Mouse (Mus musculus) monocyte, adult 5-6 weeks (primary cell): ENCODE results near the gene Filip1. TPM values are rescaled to one million over a fixed set of nuclear protein-coding genes. Genes with fewer than 3 reads are reported as not detected.

ENCODE experiments used
- ATAC-seq: fragments of 153-309, 156-312 bp; replicated peaks from 2 replicates; pipeline ENCODE4 v1.8.0; 2017; ENCODE audit warnings: mild to moderate bottlenecking; ENCODE audit not compliant: low TSS enrichment, insufficient number of reproducible peaks, severe bottlenecking, poor library complexity, low FRiP score
- total RNA-seq: library from RNA; stranded (forward); fragments of 200-1000, 200-491, 200-594 nt; gene quantifications from 3 replicates; pipeline ENCODE4 v1.2.3, GENCODE M21; 2017

Filip1 gene
- total RNA-seq, 1 experiment from 2014 or later = not detected

- ATAC-seq = no peak
Observed at GRCm38 (mm10) chr9:79875522-79876131, 137.0 kb downstream of the Filip1 start.

- no peak for ATAC-seq
Observed at GRCm38 (mm10) chr9:79872598-79872997, 140.1 kb downstream of the Filip1 start.

- no peak for ATAC-seq
Observed at GRCm38 (mm10) chr9:79869512-79869911, 143.1 kb downstream of the Filip1 start.

DNA sequence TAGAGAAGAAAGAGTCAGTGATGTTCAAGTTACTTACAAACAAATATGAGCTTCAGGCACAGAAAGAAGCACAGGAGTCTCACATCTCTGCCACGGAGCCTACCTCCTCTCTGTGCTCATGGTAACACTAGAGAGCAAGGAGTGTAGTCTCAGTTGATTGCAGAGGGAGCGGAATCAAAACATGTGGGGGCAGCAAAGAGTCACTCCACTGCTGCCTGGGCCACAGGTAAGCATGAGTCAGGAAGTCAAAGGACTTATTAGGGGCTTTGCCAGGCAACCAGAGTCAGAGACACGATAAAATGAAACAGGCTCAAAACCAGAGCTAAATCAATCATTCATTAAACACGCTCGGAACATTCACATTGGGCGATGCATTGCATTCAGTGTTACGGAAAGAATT, 146.7 kb downstream of the Filip1 start:
- no peak for ATAC-seq

DNA sequence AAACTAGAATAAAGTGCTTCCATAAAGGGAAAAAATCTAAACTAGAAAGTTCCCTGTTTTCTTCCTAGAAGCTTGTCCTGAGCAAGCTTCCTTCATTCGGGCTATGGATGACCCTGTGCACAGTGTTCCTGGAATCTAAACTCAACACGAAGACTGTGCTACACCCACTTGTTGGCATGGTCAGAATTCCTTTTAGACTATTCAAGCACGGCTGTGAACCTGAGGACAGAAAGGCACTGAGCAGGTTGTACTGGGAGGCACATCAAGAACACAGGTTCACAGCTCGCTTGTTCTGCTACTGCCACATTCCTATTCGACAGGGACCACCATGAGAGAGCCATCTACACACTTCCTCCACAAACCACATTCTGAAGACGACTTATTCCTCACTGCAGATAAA, 150.1 kb downstream of the Filip1 start:
- ATAC-seq = no peak

GRCm38 (mm10) chr9:79847099-79847498, 165.6 kb downstream of the Filip1 start:
- no peak for ATAC-seq

- no peak for ATAC-seq
Observed at GRCm38 (mm10) chr9:79842615-79843014, 170.0 kb downstream of the Filip1 start.

GRCm38 (mm10) chr9:79842028-79842427, 170.6 kb downstream of the Filip1 start:
- ATAC-seq = no peak

GRCm38 (mm10) chr9:79831294-79831693, 181.4 kb downstream of the Filip1 start:
- ATAC-seq = no peak

GRCm38 (mm10) chr9:79830874-79831273, 181.8 kb downstream of the Filip1 start:
- ATAC-seq = no peak

DNA sequence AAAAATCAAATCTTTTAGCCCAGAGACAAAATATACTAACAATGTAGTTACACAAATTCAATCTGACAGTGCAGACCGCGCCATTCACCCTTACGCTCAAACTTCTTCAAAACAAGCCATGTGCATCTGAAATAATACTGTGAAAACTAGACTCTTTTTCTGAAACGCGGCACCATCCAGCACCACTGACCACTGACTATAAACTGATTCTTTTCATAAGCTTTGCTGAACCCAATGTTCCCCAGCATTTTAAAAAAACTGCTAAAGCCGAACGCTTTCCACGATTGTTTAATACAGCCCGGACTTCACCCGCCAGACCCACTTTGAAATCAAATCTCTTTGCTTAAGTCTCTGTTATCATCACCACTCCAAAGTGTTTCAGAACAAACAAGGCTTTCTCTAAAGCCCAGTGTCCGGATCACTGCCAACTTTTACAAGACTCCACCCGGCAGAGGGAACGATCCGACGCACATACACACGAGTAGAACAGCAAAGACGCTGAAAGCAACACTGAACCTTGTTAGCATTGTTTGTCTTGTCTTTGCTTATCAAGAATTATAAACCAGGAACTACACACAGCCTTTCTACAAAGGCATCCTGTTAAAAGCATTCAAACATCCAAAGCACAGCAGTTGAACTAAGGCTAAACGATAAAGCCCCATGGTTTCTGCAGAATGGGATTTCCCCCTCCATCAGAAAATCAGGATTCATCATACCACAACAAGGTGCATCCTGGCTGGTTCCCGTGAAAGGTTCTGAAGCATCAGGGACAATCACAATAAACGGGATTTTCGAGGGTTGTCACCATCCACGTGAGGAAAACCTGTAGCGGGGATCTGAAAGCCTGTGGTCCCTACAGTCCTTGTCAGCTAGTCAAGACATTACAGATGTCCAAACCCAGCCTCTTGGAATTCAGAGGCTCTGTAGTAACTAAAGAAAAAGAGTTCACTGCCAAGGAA, 182.5 kb downstream of the Filip1 start:
- no peak for ATAC-seq

GRCm38 (mm10) chr9:79827072-79827471, 185.6 kb downstream of the Filip1 start:
- no peak for ATAC-seq

DNA sequence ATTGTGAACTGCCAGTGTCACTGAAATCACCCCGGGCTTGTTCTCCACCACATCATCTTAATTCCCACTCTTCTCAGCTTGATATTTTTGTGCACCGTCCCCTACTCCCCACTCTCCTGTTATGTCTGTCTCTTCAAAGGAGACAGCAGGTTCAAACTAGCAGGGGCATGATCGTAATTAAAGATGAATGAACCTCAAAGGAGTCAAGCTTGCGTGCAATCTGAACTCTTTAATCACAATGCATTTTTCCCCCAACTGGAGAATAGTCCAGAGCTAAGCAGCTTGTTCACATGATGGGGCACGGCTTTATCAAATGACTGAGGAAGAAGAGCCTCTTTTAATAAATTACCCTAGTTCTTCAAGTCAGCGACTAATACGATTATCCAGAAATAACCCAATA, 187.1 kb downstream of the Filip1 start:
- ATAC-seq = no peak

DNA sequence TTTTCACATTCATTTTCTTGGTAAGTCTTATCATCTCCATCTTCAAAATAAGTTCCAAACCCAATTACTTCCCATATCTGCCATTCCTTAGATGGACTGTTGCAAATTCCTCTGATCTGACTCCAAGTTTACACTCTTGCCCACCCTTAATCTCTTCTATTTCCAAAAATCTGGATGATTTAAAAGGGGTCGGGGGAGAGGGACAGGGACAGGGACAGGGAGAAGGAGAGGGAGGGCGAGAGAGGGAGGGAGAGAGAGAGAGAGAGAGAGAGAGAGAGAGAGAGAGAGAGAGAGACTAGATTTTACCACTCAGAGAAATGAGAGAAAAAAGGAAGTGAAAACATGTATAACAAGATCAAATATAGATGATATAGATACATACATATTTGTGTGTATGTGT, 188.8 kb downstream of the Filip1 start:
- ATAC-seq = no peak

DNA sequence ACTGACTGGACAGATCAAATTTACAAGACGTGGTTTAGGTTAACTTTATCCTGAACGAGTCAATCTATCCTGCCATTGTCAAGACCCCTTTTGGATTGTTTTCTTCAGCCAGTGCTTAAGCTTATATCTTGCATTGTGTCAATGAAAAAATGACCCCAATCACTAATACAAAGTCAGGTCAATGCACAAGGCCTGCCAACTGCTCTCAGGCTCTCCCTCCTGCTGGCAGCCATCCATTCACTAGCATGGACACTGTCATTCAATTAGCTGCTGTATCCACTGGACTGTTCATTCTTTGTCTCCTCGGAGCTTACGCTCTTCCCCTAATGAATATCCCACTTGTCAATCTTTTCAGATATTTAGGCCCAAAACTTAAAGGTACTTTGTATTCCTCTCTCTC, 189.2 kb downstream of the Filip1 start:
- ATAC-seq = no peak

- ATAC-seq = peak; percentile 74
Observed at GRCm38 (mm10) chr9:79816464-79816863, 196.2 kb downstream of the Filip1 start.

GRCm38 (mm10) chr9:79816013-79816412, 196.6 kb downstream of the Filip1 start:
- peak; percentile 60 for ATAC-seq

DNA sequence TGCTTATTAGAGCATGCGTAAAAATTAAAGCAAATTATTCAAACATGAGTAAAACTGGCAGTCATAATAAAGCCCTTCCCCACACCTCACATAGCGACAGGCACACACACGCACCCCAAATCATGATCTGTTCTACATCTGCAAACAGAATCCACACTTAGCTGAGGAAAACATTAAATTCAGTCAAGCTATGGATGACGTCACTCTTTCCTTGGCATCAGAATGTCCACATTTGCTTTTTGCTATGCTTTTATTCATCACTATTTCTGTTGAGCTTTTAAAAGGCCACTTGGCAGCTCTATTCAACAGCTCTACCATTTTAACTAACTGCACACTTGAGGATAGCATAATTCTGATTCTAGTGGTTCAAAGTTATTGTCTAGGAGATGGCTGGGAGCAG, 198.1 kb downstream of the Filip1 start:
- no peak for ATAC-seq

- ATAC-seq = no peak
Observed at GRCm38 (mm10) chr9:79810969-79811902, 201.4 kb downstream of the Filip1 start.
